Mouse (Mus musculus) brain, embryonic 18.5 days (tissue): ENCODE results near the gene Kcnj2.

Experiments used
- DNase-seq: peaks from one replicate; pipeline ENCODE4 v3.0.0-alpha.2; 2012; ENCODE audit warnings: low read depth, low spot score

The Kcnj2 gene

DNA sequence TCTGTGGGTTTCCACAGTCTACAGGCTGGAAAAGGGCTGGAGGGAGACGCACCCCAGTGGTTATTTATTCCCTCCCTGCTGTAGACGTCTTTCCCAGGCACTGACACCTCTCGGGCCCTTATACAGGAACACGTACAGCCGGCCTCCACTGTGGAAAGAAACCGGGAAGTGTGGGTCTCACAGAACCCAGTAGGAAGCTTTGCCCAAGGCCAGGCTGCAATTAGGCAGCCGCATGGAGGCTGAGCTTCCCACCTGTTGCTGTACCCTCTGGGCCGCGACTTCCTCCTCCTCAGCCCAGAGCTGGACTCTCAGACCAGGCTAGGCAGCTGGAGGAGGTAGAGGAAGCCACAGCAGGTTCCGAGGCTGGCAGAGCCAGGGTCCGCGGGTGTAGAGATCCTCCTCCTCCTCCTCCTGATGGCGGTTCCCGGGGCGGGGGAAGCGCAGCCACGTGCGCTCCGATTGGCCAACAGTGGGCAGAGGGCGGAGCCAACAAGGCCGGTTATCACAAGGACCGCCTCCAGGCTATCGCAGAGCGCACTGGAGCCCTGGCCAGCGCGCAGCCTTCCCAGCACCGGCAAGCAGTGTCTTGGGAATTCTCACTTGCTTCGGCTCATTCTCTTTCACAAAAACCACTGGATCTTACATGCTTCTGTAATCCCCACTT, at the start of gene Kcnj2:
TSS of gene Kcnj2 (plus strand) at position 530 of the 664 bp plus-strand sequence.
- peak; percentile 79 for DNase-seq

DNA sequence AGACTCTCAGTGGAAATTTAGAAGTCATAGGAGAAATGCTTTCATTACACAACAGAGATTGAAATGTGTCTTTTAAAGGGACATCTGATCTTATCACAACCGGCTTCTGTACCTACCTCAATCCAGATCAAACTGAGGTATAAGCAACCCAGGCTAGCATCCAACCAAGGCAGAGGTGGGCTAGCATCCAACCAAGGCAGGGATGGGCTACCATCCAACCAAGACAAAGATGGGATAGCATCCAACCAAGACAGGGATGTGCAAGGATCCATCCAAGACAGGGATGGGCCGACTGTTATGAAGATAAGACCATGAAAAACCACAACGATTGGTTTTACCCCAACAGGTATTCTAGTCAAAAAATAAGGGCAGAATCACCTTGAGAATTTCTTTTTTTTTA, 49.8 kb upstream of the Kcnj2 start:
- DNase-seq = no peak

DNA sequence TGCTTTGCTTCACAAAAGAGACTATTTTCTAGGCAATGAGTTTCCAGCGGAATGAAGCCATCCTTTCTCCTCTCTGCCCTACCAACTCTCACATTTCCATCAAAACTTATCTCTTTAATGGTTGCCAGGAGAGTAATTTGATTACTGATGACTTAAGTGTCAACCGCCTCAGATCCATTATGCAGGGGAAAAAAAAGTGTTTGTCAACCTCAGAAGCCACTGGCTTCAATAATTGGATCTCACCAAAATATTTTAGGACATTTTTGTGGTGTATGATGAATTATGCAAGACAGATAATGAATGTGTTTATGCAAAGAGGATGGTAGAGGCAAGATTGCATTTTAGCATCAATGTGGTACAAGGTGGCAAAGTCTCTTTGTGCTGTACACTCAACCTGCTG, 45.8 kb upstream of the Kcnj2 start:
- no peak for DNase-seq

DNA sequence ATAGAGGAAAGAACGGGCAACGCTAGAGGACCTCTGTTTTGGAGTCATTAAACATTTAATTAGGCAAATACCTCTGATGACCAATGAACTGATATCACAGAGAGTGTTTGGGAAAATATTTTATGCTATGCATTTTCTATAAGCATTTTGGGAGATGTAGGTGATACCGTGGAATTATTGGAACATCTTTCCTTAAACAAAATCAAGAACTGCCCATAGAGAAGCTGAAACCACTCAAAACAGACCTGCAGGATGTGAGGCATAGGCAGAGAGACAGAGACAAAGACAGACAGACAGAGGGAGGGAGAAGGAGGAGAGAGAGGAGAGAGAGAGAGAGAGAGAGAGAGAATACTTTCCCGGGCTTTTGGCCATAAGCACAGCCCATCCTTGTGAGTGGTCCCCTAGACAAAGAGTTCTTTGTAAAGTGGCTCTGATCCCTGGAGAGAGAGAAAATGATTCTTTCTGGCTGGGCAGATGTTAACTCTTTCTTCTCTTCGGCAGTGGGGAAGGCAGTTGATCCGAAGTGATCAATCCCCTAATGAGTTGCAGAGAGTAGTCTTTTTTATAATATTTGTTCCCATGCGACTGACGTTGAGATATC, 43.2 kb upstream of the Kcnj2 start:
- no peak for DNase-seq

DNA sequence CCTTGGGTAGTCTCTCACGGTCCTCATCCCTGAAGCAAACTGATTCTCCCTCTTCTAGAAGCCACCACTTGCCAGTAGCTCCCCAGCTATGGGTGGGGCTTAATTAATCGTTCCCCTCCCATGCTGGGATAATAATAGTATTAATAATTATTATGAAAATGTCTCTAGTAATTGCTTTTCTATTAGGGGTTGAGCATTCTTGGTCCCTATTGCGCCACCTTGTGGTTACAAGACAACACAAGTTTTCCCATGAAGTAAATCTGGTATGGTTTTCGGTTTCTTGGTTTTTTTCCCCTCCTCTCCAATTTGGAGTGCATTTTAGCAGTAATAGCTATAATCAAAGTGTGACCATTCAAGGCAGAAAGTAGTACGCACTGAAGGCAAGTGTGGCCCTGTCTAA, 23.8 kb upstream of the Kcnj2 start:
- no peak for DNase-seq

DNA sequence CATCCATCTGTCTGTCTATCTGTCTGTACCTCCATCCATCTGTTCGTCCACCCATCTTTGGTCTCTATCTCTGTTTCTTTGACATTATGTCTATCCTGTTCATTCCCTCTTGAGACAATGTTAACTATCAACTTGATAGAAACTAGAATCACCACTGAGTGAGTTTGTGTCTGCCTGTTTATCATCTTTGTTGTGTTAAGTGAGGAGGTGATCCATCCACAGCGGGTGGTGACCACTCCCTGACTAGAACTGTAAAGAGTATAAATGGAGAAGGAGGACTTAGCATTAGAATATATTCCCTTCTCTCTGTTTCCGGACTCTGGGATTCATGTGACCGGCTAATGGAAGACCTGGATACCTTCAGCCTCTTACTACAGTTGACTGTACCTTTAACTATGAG, 22.7 kb upstream of the Kcnj2 start:
- no peak for DNase-seq

DNA sequence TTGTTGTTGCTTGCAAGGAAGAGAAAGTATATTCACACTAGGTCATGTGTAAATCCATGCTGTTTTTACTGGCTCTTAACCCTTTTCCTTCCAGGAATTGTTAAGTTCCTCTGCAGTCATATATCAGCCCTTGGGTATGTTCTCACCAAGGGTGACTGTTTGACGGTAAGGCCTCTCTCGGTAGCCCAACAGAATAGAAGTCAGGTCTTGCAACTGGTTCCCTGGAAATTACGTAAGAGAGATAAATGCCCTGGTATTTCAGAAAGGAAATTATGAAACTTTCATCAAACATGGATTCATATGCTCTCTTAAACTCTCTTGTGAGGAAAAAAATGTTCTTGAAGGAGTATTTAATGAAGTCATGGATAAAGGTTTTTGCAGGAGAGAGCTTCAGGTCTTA, 11.7 kb upstream of the Kcnj2 start:
- DNase-seq = no peak

DNA sequence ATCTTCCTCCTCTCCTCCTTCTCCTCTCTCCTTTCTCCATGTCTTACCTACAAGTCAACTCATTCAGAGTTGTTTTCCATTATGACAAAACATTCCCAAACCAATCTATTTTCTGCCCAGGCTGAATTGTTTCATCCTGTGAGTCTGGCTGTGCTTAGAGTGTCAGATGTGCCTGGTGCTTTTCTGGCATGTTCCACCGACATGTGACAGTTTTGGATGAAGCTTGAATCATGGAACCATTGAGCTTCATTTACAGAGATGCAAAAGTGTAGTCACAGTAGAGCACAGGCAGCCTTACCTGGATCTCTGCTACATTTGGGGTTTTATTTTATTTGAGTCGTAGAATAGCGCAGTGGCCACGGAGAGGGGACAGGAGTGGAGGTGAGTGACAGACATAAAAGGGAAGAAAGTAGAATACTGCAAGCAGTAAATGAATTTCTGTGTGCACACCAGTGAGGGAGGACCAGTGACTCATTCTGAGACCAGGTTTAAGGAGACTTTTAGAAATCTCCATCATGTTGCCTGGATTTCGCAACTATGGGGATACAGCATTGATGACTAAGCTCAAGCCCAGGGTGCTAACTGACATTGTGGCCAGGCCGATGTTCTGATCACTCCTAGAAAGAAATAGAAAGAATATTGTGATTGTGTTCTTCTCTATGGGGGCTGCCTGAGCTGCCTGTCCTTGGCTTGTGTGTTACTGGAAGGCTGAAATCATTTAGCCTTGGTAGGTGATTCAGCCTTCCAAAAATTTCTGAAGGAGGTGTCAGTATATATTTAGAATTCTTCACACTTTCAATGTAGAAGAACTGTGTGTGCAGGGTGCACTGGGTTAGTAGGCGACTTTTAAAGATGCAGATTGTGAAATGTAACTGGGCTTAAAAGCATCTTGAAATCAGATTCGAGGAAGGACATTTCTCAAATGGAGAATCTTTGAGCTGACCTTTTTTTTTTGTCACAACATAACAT, 10.8 kb upstream of the Kcnj2 start:
- no peak for DNase-seq

DNA sequence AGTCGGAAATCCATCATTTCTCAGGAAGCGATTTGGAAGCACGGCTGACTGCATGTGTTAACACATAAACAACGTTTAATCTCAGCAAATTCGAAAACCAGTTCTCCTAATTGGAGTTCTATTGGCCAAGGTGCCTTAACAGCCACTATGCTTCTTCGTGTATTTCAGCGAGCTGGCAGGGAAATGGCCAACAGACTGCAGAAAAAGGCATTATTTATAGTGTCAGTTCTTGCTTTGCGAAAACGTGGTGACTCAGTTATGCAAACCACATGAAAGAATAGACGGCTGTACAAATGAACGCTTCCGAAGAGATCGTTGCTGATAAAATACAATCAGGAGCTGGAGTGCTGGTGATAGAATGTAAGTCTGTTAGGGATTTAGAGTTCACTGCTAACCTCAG, 9.9 kb upstream of the Kcnj2 start:
- DNase-seq = no peak

DNA sequence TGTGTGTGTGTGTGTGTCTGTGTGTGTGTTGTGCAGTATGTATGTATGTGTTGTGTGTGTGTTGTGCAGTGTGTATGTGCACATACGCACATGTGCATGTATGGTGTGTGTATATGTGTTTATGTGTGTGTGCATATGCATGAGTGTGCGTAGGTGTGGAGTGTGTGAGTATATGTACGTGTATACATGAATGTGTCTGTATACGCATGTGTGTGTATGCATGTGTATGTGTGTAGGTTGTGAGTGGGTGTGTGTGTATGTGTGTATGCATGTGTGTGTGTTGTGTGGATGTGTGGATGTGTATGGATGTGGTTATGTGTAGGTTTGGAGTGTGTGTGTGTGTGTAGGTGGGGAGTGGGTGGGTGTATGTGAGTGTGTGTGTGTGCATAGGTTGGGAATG, 8.5 kb upstream of the Kcnj2 start:
- DNase-seq = no peak

DNA sequence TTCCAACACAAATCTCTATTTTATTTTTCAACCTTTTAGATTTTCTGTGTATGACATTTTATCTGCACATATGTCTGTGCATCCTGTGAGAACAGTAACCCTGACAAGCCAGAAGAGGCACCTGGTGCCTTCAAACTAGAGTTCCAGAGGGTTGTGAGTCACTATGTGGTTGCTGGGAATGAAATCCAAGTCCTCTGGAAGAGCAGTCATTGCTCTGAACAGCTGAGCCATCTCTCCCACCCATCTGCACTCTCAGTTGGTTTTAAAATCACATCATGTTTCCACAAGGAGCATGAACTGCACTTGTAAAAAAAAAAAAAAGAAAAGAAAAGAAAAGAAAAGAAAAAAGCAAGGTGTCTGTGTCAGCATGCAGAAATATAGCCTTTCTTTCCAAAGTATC, 6.5 kb upstream of the Kcnj2 start:
- no peak for DNase-seq

DNA sequence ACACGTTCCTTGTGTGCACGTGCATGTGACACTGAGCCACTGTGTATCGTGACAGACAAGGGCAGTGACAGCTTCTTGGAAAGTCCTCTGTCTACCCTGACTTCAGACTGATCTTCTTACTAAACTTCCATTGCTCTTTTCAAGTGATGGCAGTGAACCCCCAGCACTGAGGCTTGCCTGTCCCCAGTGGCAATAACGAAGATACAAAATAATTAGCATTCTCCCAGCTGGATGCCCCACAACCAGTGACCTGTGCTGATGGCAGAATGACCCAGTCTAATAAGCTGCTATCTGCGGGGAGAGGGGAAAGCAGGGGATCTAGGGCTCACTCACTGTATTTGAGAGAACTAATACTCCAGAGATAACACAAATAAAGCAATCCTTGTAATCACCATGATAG, 5.7 kb upstream of the Kcnj2 start:
- no peak for DNase-seq

DNA sequence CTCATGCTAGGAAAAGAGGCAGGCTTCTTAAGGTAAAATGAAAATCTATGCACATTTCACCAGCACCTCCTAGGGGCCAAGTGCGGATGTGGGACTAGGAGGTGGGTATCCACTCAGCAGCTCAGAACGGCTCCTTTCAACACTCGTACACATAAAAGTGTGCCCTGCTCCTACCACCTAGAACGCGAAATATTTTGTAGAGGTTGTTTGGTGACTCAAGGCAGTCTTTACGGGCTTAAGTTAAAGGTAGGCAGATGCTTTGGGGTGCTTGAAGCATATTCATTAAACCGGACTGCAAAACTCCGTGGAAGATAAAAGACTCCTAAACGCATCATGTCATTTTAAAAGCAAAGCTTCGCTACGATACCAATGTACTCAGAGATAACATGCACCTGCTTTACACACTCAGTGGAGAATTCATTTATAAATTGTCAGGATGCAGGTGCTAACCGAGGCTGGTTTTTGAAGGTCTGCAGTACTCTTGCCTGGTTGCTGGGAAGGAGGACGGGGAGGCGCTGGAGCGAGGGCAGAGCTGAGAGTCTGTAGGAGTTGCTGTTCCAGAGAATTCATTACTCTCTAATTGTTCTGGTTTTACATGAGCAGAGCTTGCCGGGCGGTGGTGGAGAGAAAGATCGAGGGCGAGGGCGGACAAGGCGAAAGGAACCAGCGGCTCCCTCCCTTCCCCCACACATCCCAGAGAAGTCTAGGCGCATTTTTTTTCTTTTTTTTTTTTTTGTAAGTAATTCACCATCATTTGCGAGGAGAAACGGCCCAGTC, 1.0 kb upstream of the Kcnj2 start:
- DNase-seq = no peak

DNA sequence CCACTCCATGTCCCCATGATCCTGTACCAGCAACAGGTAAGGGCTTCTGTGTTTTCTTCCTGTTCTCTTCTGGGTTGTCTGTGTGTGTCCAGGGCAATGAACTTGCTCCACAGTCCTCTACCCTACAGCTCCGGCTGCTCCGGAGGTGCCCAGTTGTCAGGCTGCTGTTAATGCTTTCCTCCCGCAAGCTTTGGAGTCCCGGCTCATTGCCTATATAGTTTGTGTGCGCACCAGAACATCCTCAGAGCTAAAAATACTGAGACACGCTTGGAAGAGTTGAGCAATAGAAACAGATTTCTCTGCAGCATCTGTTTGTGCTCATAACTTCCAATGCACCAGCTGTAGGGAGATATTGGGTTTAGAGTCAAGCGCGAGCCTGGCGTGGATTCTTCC, 331 bp downstream of the Kcnj2 start:
- DNase-seq = no peak

DNA sequence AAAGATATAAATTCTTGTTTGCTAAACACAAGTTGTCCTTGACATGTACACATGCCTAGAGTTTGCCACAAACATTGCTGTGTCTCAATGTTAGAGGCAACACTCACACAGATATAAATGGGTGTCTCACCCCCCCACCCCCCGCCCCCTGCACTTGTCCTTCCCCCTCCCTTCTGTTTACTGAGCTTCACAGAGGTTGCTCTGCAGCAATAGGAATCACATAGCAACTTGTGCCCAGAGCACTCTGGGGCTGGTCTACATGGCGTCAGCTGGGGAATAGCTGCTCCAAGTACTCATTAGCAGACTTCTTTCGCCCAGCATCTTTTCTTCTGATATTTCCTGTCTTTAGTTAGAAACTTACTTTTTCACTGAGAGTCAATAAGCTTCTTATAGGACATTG, 1.8 kb downstream of the Kcnj2 start:
- DNase-seq = no peak

DNA sequence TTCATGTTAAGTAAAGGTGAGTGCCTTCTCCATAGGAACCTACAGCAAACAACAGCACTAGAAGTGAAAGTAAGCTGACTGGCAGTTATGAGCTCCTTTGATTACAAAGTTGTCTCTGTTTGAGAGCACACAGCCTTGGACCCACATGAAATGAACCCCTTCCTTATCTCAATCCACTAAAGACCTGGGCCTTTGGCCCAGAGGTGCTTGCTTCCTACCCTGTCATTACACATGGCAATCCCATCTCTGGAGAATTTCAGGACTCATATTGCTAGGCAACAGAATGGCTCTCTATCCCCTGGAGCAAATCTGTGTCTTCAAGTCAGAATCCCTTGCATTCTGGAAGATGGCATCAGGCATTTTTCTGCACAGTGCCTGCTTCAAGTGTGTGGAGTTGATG, 4.5 kb downstream of the Kcnj2 start:
- no peak for DNase-seq

DNA sequence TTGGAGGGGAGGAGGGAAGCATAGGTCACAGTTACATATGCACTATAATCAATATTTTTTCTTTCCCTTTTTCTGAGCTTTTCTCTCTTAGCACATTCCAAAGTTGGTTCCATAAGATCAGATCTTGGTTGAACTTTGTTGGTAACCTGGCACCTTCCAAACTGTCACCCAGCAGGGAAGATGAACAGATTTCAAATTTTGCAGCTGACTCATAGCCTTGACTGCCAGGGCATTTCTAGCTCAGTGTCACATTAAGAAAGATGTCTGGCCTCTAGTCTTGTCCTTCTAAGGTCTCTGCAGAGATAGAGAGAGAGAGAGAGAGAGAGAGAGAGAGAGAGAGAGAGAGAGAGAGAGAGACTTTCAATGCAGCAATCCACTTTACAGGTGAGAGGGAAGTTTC, 8.2 kb downstream of the Kcnj2 start:
- no peak for DNase-seq

DNA sequence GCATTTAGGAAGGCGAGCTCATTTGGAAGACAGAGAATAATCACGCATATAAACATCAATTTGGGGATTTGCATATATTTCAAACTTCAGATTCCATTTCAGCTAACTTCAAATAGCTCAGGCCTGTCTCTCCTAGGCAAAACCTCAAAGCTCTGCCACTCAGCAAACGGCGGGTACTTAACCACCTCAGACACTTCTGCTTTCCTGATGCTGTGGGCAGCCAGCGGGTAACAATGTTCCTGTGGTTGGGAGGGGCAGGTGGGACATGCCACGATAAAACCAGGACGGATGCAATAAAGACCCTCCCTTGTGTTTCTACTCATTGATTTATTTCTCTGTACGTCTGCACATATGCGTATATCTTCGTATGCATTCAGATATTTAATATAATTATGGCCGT, 12.1 kb downstream of the Kcnj2 start:
- DNase-seq = no peak

DNA sequence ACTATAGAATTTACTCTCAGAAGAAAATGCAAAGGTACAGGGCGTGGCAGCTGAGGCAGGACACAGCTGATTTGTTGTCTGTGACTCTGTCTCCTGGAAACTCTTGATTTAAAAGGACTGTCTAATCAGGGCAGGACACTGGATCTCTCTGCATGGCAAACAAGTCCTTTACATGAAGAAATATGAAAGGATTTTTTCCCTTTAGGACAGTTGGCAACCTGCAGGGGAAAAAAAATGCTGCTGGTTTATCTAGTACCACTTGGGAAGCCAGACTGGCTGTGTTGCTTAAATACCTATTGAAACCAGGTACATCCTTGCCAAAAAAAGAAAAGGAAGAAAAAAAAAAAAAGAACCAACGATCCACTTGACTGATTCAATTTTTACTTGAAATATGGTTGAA, 17.0 kb downstream of the Kcnj2 start:
- DNase-seq = no peak

DNA sequence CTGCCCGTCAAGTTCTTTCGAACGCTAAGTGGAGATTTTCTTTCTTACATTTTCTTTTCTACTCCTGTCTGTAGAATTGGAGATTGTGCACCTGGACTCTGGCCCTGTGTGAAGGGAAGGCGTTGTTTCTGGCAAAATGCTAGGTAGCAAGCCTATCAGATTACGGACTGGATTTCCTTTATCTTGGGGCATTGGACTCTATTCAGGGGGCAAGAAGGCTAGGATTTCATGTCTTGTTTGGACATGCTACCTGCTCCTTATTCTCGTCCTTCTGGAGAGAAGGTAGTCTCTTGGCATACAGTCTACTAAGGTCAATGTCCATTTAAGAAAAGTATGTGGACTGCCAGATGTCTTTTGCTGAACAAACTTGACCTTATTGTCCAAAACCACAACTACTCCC, 21.0 kb downstream of the Kcnj2 start:
- no peak for DNase-seq

DNA sequence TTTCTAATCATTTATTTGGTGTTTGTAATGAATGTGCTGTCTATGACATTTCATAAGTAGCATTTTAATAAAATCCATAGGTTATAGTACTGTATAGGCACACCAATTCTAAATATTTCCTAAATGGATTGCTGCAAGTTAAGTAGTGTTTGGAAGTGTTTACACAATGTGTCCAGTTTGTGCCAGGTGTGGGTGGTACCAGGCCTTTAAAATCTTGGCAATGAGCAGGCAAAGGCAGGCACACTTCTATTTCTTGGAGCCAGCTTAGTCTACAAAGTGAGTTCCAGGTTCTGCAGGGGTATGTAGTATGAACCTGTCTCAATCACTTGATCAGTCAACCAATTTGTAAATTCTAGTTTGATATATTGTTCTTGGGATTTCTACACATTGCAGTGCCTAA, 22.3 kb downstream of the Kcnj2 start:
- DNase-seq = no peak

DNA sequence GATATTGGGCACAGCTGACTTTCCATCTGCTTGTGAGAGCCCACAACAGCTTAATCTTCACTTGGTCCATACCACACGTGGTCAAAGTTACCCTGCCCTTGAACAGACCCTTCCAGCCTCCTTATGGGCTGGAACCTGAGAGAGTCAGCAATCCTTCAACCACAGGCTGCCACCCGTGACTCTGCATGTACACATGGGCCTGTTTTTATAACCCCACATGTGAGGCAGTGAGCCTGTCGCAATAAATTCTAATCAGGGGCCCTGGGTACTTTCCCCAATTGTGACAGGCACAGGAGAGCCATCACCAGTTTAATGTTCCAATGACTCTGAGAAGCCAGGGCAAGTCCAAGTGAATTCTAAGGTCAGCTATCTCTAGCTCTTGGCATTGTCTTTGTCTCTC, 22.8 kb downstream of the Kcnj2 start:
- no peak for DNase-seq
